Mouse (Mus musculus) intestine, postnatal 0 days (tissue): ENCODE data around the gene Unc13a. TPM values are rescaled to one million over a fixed set of nuclear protein-coding genes. Genes with fewer than 3 reads are reported as not detected.

Source experiments
- ATAC-seq: fragments of 200-750 bp; cut with Nextera tagmentation; 2 replicates; pipeline ENCODE4 v1.8.0; 2017; ENCODE audit warnings: mild to moderate bottlenecking, moderate TSS enrichment, moderate library complexity
- H3K27ac ChIP-seq: fragments of 300-500 bp; sonication (generic); 2 replicates; pipeline ENCODE4 v1.5.1; 2014; ENCODE audit warnings: mild to moderate bottlenecking, low read depth, low read length, moderate library complexity
- H3K27me3 ChIP-seq: fragments of 300-500 bp; sonication (generic); replicated peaks from 2 replicates; pipeline ENCODE4 v1.6.1; 2014; ENCODE audit warnings: low read length, mixed read lengths; ENCODE audit not compliant: control insufficient read depth, insufficient read depth
- H3K36me3 ChIP-seq: fragments of 300-500 bp; sonication (generic); 2 replicates; pipeline ENCODE4 v1.6.1; 2014; ENCODE audit warnings: mild to moderate bottlenecking, moderate library complexity; ENCODE audit not compliant: control insufficient read depth, insufficient read depth
- H3K4me1 ChIP-seq: fragments of 300-500 bp; sonication (generic); replicated peaks from 2 replicates; pipeline ENCODE4 v1.6.1; 2014; ENCODE audit warnings: antibody characterized with exemption, low read length, mixed read lengths; ENCODE audit not compliant: control insufficient read depth, insufficient read depth
- H3K4me2 ChIP-seq: fragments of 300-500 bp; sonication (generic); replicated peaks from 2 replicates; pipeline ENCODE4 v1.6.1; 2014; ENCODE audit warnings: low read depth, mild to moderate bottlenecking, moderate library complexity
- H3K4me3 ChIP-seq: fragments of 300-500 bp; sonication (generic); 2 replicates; pipeline ENCODE4 v1.5.1; 2014; ENCODE audit warnings: low read depth, low read length
- H3K9ac ChIP-seq: fragments of 300-500 bp; sonication (generic); 2 replicates; pipeline ENCODE4 v1.6.1; 2014; ENCODE audit warnings: mild to moderate bottlenecking, low read depth, low read length
- H3K9me3 ChIP-seq: fragments of 300-500 bp; sonication (generic); 2 replicates; pipeline ENCODE4 v1.6.1; 2016; ENCODE audit warnings: mixed run types; ENCODE audit not compliant: control insufficient read depth
- CTCF ChIP-seq: sonication (generic); IDR thresholded peaks from 2 replicates; pipeline ENCODE4 v1.5.1; 2016; ENCODE audit warnings: low read depth, mild to moderate bottlenecking, control low read depth, antibody characterized with exemption, moderate library complexity
- whole genome bisulfite sequencing: fragments of 180-500 bp; shearing (Covaris S2); extraction: QIAGEN DNeasy Blood & Tissue Kit; methylation state at CpG from one replicate; pipeline ENCODE4 v1.1.7; 2014; 5-methylcytosine and 5-hydroxymethylcytosine counted together
- microRNA-seq: library from miRNA; unstranded; fragments of <30 nt; microRNA quantifications from one replicate; pipeline ENCODE4, GENCODE M21; 2016
- polyA plus RNA-seq: library from polyadenylated mRNA; unstranded; fragments of >200 nt; fragmentation: Nextera tagmentation; extraction: Ambion mirVana; gene quantifications from 2 replicates; pipeline ENCODE4 v1.2.1, GENCODE M21; 2015

The Unc13a gene
- polyA plus RNA-seq, 1 experiment from 2014 or later = 0.72 TPM

DNA sequence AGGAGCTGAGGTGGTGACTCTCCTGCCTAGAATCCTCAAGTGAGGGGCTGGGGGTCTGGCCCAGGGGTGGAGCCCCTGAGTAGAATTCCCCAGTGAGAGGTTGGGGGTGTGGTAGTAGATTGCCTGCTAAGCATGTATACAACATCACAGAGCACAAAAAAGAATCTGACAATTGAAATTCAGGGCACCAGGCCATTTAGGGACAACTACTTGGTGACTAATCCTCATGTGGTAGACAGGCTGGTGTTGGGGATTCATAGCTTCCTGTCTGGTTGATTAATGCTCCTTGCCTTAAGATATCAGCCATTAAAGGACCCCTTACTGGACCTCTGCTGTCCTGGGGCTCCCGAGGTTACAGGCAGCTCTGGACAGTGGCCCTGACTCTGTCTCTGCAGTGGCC, 92.5 kb downstream of the Unc13a start:
- Histone ChIP-seq H3K4me2 (no peak overlapping the region), H3K9me3 (no peaks in the 10 kb centered on the region), H3K4me1 (no peaks in the 10 kb centered on the region), H3K36me3 (no peaks in the 10 kb centered on the region; the same call in 1 of the 2 replicates), H3K27ac (no peak overlapping the region), H3K9ac (no peak overlapping the region), H3K4me3 (no peak overlapping the region), H3K27me3 (no peaks in the 10 kb centered on the region)
- ATAC-seq = no peak
- no peak for TF ChIP-seq CTCF
- WGBS = 67% methylated on average over 1 of the region's 1 CpGs

DNA sequence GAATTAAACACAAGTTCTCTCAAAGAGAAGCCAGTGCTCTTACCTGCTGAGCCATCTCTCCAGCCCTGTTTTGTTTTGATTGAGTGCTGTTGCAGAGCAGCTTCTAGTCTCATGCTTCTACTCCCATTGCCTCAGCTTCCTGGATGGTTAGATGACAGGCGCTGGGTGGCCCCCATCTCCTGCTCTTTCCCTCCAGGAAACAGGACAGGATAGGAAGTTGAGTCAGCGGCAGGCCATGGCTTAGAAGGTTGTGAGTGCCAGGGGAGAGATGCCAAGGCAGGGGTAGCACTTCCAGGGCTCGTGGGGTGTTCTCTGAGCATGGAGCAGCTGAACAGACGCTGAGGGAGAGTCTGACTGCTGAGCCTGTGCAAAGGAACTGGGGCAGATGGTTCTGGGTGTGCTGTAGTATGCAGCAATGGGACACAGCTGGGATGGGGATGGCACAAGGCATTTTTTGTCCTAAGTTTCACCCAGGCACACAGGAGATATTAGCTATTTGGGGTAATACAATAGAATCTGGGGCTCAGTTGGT, 93.6 kb downstream of the Unc13a start:
- Histone ChIP-seq H3K4me1 (no peaks in the 10 kb centered on the region), H3K9me3 (no peaks in the 10 kb centered on the region), H3K27me3 (no peaks in the 10 kb centered on the region), H3K27ac (no peak overlapping the region), H3K9ac (no peak overlapping the region), H3K4me2 (no peak overlapping the region), H3K36me3 (no peaks in the 10 kb centered on the region; the same call in 1 of the 2 replicates), H3K4me3 (no peak overlapping the region)
- no peak for TF ChIP-seq CTCF
- 68% methylated on average over 4 of the region's 4 CpGs for WGBS
- ATAC-seq = no peak

DNA sequence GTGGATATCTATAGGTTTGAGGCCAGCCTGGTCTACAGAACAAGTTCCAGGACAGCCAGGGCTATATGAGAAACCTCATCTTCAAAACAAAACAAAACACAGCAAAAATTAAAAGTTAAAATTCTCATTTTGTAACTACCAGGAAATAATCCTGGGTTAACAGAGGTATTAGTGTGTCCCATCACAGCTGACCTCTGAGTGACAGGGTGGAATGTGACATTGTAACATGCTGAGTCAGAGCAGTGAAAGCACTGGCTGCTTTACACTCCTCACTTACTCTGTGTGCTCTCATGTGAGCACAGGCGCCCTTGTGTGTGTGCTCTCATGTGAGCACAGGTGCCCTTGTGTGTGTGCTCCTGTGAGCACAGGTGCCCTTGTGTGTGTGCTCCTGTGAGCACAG, 96.5 kb downstream of the Unc13a start:
- no peak for TF ChIP-seq CTCF
- 46% methylated on average over 1 of the region's 1 CpGs for WGBS
- Histone ChIP-seq H3K9ac (no peak overlapping the region), H3K4me3 (no peak overlapping the region), H3K4me2 (no peak overlapping the region), H3K4me1 (peaks cover 2% of the 10 kb centered on the region; the same call in 1 of the 2 replicates), H3K36me3 (no peaks in the 10 kb centered on the region), H3K27me3 (no peaks in the 10 kb centered on the region), H3K27ac (no peak overlapping the region), H3K9me3 (no peaks in the 10 kb centered on the region)
- no peak for ATAC-seq

DNA sequence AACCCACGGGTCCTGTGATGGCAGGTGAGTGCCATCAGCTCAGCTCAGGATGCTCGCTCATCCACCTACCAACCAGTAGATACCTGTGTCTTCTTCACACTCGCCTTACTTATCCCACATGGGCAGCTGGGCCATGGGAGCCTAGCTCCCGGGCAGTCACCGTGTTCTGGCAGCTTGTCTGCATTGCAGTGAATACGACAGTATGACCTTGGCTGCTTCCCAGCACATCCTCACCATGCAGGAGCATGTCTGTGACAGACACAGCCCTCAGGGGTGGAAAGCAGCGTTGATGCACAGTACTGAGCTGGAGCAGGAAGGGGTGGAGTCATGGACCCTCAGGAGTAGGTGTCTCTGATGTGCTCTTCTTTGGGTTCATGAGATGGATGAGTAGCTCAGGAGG, 97.1 kb downstream of the Unc13a start:
- Histone ChIP-seq H3K4me2 (no peak overlapping the region), H3K9ac (no peak overlapping the region), H3K4me3 (no peak overlapping the region), H3K9me3 (no peaks in the 10 kb centered on the region), H3K36me3 (no peaks in the 10 kb centered on the region), H3K27me3 (no peaks in the 10 kb centered on the region), H3K4me1 (peaks cover 2% of the 10 kb centered on the region; the same call in 1 of the 2 replicates), H3K27ac (no peak overlapping the region)
- no peak for TF ChIP-seq CTCF
- WGBS = 78% methylated on average over 7 of the region's 7 CpGs
- no peak for ATAC-seq

Small RNA genes lying within 50 kb of the gene (microRNA-seq; reads per million reads assigned to microRNA genes)
- gene Mir6769b = not detected

Other genes with a start within 250 kb of the Unc13a start
- 15.2 and 15.9 TPM in 2 replicates for gene Abhd8, start 208.1 kb downstream of the Unc13a start, polyA plus RNA-seq
- gene Mrpl34, start 206.8 kb downstream of the Unc13a start, polyA plus RNA-seq = 187 and 190 TPM in 2 replicates
- gene Dda1, start 202.6 kb downstream of the Unc13a start, polyA plus RNA-seq = 82.8 and 91.7 TPM in 2 replicates
- gene Ano8, start 185.8 kb downstream of the Unc13a start, polyA plus RNA-seq = 0.54 and 0.74 TPM in 2 replicates
- gene Gtpbp3, start 183.7 kb downstream of the Unc13a start, polyA plus RNA-seq = 6.3 and 6.6 TPM in 2 replicates
- 109 and 111 TPM in 2 replicates for gene Plvap, start 160.0 kb downstream of the Unc13a start, polyA plus RNA-seq
- gene Ccdc194, start 146.0 kb downstream of the Unc13a start, polyA plus RNA-seq = 0.08 TPM in 1 of 2 replicates, not detected in the other
- gene Bst2, start 134.3 kb downstream of the Unc13a start, polyA plus RNA-seq = 85.5 and 91.5 TPM in 2 replicates
- 133 and 143 TPM in 2 replicates for gene Mvb12a, start 128.8 kb downstream of the Unc13a start, polyA plus RNA-seq
- gene Tmem221, start 112.9 kb downstream of the Unc13a start, polyA plus RNA-seq = 0.66 and 0.90 TPM in 2 replicates
- not detected in 2 replicates for gene Nxnl1, start 105.2 kb downstream of the Unc13a start, polyA plus RNA-seq
- 14.5 and 14.9 TPM in 2 replicates for gene Slc27a1, start 102.9 kb downstream of the Unc13a start, polyA plus RNA-seq
- 152 and 154 TPM in 2 replicates for gene Pgls, start 79.6 kb downstream of the Unc13a start, polyA plus RNA-seq
- 0.47 and 0.77 TPM in 2 replicates for gene Fam129c, start 74.1 kb downstream of the Unc13a start, polyA plus RNA-seq
- 43.3 and 44.5 TPM in 2 replicates for gene Colgalt1, start 60.8 kb downstream of the Unc13a start, polyA plus RNA-seq
- gene Jak3, start 4.5 kb upstream of the Unc13a start, polyA plus RNA-seq = 5.7 and 6.8 TPM in 2 replicates
- 2.5 and 3.0 TPM in 2 replicates for gene Insl3, start 17.5 kb upstream of the Unc13a start, polyA plus RNA-seq
- gene B3gnt3, start 30.0 kb upstream of the Unc13a start, polyA plus RNA-seq = 30.5 and 33.5 TPM in 2 replicates
- gene Fcho1, start 54.0 kb upstream of the Unc13a start, polyA plus RNA-seq = 2.2 and 2.5 TPM in 2 replicates
- gene Zfp709, start 210.3 kb upstream of the Unc13a start, polyA plus RNA-seq = 4.0 and 4.8 TPM in 2 replicates
- 1.2 and 1.4 TPM in 2 replicates for gene Zfp882, start 236.9 kb upstream of the Unc13a start, polyA plus RNA-seq
- 9.3 and 12.8 TPM in 2 replicates for gene Zfp617, start 236.9 kb upstream of the Unc13a start, polyA plus RNA-seq